Mouse (Mus musculus) adrenal gland (tissue): ENCODE data around the gene Clec2g.
"Not testable (repeated sequence)": the region's sequence is repeated elsewhere in the genome, so short reads cannot be mapped to it uniquely, and the experiment has no call there.

Experiments used
- intact Hi-C: fragments of 180-260 bp; cut with DNase I; formaldehyde crosslinking; loops from one replicate; pipeline ENCODE4 v1.15.1; 2025

Gene Clec2g

GRCm38 (mm10) chr6:128970508-128971393 lies 36.6 kb downstream of the Clec2g start:
- intact Hi-C loops, result not testable (repeated sequence)

DNA sequence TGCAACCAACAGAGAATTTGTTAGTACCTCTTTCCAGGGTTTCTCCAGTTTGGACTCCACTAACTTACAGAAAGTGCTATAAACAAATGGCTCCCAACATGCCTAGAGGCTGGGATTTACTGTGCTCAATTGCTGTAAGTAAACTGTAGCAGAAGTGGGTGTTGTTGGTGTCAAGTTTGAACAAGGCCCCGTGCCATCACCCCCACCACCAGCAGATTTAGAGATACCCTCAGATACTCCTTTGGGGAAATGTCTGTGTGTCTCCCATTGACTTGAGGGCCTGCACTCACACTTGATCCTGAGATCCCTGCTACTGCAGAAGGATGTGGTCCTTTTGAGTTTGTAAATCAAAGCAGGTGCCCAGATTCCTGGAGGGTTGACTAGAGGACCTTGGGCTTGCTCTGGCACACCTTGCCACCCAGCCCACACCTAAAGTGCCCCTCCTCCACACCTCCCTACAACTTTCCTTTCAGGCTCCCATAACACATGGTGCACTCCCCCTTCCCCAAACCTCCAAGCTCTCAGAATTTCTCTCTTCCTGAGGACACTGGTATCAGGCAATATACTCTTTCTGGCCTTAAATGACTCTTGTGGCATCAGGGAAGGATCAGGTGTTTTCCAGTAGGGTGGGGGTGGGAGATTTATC lies 37.3 kb downstream of the Clec2g start:
- intact Hi-C loops, result loop anchor here (1.0 kb wide), 1 partner anchor 83 kb away; no protein-coding TSS in a partner anchor

GRCm38 (mm10) chr6:128972156-128972555 lies 38.0 kb downstream of the Clec2g start:
- intact Hi-C loops, result loop anchor here (1.0 kb wide), 1 partner anchor 84 kb away; no protein-coding TSS in a partner anchor

- intact Hi-C loops, result loop anchor here (1.0 kb wide), 1 partner anchor 85 kb away; no protein-coding TSS in a partner anchor
These were observed 38.7 kb downstream of the Clec2g start for GRCm38 (mm10) chr6:128972687-128973438.

GRCm38 (mm10) chr6:128973439-128973697 lies 39.2 kb downstream of the Clec2g start:
- intact Hi-C loops, result no loop called here

DNA sequence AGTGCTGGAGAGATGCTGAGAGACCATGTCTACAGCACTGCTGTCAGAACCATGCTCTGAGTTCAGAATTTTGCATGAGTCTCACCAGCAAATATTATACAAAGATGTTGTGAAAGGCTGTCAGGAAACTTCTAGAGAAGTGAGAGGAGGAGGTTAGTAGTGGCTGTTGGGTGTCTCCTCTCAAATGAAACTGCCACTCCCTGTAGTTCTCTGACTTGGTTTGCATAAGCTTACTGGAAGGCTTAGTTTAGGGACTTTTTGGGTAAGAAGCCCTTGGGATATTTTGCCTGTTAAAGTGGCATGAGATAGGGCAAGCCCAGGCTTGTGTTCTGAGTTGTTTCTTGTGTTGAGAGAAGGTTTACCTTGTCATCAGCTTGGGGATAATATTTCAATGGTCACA lies 40.7 kb downstream of the Clec2g start:
- intact Hi-C loops, result not testable (repeated sequence)

GRCm38 (mm10) chr6:128976194-128976593 lies 42.0 kb downstream of the Clec2g start:
- intact Hi-C loops, result no loop called here

- intact Hi-C loops, result not testable (repeated sequence)
These were observed 47.9 kb downstream of the Clec2g start for GRCm38 (mm10) chr6:128981951-128982541.

- intact Hi-C loops, result no loop called here
These were observed 58.2 kb downstream of the Clec2g start for GRCm38 (mm10) chr6:128992337-128992736.

GRCm38 (mm10) chr6:128992753-128993152 lies 58.6 kb downstream of the Clec2g start:
- intact Hi-C loops, result no loop called here

- intact Hi-C loops, result no loop called here
These were observed 59.0 kb downstream of the Clec2g start for GRCm38 (mm10) chr6:128993221-128993620.

DNA sequence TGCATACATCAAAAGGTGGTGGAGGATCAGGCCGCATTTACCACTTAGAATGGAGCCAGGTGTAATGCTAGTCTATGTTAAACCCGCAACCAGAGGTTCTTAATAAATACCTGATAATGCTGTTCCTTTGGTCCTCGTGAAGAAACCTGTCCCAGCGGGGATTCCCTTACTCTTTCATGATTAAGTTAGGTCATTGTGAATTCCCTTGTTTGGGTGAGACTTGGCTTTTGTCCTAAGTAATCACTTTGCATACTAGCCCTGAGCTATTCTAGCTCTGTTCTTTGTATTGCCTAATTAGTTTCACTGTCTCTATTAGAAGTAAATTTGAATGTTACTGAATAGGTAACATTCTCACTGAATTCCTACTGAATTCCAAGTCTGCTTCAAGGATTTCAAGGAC lies 60.2 kb downstream of the Clec2g start:
- intact Hi-C loops, result no loop called here

DNA sequence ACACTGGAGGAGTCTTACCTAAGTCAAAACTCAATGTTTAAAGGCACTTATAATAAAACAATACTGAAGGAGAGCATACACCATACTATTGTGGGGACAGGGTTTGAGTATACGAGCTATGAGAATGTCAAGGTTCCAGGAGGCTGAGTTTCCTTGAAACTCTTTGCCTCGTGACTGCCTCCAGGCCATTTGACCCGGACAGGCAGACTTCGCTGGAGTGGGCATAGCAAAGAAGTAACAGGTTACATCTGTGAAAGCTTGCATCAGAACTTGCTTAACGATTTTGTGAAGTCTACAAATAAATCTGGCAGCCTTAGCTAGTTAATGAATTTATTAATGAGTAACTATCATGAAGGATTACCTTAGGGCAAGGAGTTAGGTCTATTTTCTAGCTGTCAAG lies 60.6 kb downstream of the Clec2g start:
- intact Hi-C loops, result no loop called here

DNA sequence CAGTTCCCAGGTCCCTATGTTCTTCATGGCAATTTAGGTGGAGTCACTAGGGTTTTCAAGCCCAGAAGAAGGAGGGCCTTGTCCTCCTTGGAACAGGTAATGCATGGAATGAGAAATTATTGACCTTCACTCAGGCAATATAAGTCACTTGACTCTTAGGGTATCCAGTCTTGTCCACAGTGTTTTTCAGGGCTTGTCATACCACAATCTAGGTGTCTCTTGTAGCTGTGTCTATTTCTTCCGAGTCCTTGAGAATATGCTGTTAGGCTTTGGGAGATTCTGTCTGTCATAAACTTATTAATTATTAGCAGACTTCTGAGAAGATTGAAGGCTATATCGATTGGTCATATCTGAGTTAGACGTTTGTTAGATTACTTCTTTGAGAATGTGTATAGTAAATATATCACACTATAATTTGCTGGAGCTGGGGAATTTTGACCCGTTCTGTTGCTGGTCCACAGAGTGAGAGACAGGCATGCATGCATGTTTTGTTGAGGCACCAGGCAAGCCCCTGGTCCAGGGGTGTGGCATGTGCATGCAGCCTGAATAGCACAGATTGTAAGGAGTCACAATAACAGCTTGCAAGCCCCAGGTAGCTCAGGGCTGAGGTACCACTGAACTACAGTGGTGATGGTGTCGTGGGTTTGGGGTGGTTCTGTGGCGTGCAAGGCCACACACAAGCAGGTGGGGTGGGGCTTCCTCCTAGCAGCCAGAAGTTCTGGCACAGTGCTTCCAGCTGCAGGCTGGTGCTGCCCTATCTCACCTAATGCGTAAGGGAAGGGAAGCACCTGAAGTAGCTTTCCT lies 61.3 kb downstream of the Clec2g start:
- intact Hi-C loops, result no loop called here

DNA sequence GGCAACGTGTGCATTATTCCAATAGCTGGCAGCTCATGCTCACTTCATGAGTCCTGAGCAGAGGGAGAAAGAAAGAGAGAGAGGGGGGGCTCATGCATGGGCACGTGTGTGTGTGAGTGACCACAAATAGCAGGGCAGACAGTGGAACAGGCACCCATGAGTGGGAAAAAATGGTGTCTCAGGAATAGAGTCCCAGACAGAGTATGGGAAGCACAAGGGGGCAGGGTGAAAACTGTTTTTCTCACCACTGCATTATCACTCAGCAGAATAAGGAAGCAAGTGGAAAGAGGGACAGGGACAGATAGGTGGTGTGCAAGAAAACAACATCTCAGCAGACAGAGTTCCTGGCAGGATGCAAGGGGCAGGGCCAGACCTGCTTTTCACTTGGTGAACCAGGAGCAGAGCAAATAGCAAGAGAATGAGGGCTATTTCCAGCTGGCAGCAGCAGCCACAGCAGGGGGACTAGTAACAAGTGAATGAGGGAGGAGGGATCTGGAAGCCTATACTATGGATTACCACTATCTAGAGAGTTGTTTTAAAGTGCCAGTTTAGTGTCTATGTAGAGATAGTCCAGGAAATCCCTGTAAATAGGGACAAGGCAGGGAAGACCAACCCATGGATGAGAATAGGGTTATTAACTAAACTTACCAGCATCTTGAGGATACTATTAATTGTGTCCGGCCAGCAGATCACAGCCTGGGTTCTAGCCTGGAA lies 62.0 kb downstream of the Clec2g start:
- intact Hi-C loops, result no loop called here

GRCm38 (mm10) chr6:128996768-128997442 lies 62.7 kb downstream of the Clec2g start:
- intact Hi-C loops, result no loop called here

DNA sequence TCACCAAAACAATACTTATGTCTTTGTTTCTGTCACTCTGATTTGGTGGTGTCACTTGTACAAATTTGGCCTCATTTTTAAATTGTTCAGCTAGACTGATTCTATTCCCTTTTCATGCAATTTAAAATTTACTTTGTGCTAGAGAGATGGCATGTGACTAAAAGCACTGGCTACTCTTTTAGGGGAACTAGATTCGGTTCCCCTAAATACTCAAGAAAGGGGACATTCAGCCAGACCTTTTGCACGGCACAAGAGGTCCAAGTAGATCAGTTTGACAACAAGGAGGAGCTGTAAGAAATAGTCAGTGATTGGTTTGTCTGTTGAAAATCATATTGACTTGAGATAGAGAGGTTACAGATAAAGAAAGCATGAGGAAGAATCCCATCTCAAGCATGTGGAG lies 67.2 kb downstream of the Clec2g start:
- intact Hi-C loops, result no loop called here

DNA sequence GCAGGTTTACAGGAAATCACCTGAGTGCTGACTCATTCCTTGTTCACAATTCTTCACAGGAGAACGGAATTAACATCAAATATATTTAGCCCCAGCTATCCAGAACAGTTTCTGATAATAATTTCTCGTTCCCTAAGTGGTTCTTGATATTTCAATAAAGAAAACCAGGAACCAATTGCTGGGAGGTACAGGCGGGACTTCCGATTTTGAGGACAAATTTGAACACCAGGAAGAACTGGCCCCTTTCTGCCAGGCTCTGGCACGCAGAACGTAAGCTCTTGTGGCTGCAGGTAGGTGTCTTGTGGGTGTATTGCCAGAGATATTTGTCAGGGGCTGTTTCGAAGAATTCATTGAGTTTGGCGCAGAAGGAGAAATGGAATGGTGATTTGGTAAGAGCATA lies 74.4 kb downstream of the Clec2g start:
- intact Hi-C loops, result no loop called here

DNA sequence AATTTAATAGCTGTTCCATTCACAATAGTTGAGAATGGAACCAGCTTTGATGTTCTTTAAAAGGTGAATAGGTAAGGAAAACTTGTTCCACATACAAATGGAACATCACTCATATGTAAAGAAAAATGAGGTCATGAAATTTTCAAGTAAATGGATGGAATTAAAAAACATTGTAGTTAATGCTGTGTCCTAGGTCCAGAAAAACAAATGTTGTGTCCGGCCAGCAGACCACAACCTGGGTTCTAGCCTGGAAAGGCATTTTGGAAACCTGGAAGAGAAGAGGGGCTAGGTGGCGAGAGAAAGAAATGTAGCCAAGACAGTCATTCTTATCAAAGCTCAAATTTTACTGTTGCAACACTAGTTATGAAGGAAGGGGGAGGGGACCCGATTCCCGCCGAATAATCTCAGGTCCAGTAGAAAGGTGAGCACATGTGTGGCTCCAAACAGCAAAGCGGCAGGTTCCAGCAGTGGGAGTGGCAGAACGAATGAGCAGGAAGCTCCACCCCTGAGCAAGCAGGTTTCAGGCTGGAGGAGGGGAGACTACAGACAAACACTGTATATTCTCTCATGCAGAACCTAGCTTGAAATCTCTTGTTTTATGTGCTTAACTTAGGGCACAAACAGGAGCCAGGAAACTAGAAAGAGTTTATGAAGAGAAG lies 75.8 kb downstream of the Clec2g start:
- intact Hi-C loops, result not testable (repeated sequence)
